Mouse (Mus musculus) left cerebral cortex, postnatal 10 days (tissue): ENCODE measurements around the gene Tagln2. TPM values are rescaled to one million over a fixed set of nuclear protein-coding genes. Genes with fewer than 3 reads are reported as not detected.

Source experiments
- DNase-seq, 2 experiments: peaks; one replicate each; pipeline ENCODE4 v3.0.0; 2021 to 2022; ENCODE audit warnings: low spot score in 2 of 2, mixed read lengths in 1 of 2; ENCODE audit errors: extremely low spot score in 1 of 2
- intact Hi-C: fragments of 180-260 bp; cut with DNase I; formaldehyde crosslinking; loops from one replicate; pipeline ENCODE4 v1.15.1; 2025
- total RNA-seq, 2 experiments: library from RNA; stranded (reverse); gene quantifications; 2 replicates each; pipeline ENCODE4 v1.2.3; 2021

Gene Tagln2
- total RNA-seq: 10 to 100 TPM; 17.0 to 18.6 TPM

DNA sequence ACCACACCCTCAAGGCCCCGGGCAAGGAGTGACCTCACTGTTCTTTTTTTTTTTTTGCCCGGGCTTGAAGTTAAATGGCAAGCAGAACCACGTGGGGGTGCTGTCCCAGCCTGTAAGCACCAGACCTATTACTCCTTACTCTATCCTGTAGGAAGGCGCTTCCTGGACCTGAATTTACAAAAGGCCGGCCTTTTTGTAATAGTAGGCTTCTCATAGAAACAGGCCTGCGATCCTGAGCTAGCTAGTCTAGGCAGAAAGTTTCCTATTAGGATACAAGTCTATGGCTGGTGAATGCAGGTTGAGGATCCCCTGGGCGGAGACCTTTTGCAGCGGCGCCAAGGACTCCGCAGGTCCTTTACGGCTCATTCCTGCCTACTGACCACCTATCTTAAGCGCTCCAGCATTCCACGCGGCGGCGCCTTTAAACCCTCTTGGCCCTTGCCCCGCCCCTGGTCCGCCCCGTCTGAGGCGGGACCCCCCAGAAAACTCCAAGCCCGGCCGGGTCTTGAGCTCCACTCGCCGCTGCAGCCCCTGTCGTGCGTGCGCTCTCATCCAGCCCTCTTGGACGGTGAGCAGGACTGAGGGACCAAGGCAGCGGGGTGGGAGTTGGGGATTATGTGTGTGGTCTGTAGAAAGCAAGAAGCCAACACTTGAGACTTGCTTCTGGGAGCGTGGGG lies at the start of gene Tagln2:
TSS of gene Tagln2 (plus strand) at position 283 of the 677 bp plus-strand sequence.
- DNase-seq: peak in 1 of 2 experiments; percentile 91
- intact Hi-C loops: no loop called here

DNA sequence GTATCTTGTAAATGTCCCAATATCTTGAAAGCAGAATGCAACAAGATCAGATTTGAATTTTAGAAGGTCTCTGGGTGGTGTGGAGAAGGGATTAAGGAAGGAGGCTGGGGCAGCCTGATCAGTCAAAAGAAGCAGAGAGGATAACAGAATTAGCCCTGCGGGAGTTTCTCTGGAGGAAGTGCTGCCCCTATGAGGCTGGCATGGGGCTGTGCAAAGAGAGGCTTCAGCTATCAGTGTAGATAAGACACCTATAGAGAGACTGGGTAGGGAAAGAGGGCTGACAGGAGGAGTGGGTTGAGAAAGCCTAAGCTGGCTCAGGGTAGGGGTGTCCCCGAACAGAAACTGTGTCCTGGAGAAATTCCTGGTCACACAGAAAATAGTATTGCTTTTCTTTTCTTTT lies 49.6 kb upstream of the Tagln2 start:
- intact Hi-C loops: no loop called here
- DNase-seq: no peak

DNA sequence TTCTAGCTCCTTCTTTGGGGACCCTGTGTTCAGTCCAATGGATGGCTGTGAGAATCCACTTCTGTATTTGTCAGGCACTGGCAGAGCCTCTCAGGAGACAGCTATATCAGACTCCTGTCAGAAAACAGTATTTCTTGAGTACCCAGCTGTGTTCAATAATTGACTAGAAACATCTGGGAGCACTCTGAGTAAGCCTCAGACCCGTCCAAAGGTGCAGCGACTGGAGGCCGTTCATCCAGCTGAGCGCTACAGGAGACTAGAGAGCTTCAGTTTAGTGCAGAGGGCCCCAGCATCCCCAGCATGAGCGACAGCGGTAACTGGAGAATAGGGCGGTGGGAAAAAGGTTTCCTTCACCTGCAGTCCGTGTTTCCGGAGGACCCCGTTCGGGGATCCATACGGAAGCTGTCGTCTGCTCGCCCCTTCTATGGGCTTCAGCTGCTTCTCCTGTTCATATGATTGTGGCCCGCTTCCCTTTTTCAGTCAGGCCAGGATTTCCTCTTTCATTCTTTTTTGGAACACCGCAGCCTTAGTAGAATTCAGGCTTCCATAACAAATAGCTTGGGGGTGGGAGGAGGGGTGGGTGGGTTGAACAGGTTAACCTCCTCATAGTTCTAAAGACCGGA lies 48.9 kb upstream of the Tagln2 start:
- intact Hi-C loops: no loop called here
- no peak for DNase-seq

DNA sequence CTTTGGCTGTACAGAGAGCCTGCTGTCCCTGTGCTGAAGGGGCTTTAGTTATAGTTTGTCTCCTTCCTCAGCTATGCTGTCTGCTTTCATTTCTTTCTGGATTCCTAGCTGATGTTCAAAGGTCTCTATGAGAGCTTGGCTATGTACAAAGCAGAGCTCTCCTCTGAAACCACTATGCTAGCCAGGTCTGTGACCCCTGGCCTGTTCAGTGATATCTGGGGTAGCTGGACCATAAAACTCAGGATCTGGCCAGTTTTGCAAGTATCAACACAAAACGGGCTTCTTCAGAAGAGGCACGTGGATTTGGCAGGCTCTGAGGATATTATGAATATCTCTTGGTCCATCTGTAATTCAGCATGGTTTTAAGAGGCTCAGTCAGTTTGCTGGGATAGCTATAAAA lies 46.9 kb upstream of the Tagln2 start:
- intact Hi-C loops: no loop called here
- no peak for DNase-seq

DNA sequence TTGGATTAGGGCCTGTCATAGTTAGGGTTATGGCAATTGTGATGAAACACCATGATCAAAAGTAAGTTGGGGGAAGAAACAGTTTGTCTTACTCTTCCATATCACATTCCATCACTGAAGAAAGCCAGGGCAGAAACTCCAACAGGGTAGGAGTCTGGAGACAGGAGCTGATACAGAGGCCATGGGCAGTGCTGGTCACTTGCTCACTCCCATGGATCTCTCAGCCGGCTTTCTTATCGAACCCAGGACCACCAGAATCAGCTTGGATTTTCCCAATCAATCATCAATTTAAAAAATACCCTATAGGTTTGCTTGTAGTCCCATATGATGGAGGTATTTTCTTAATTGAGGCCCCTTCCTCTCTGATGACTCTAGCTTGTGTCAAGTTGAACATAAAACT lies 46.0 kb upstream of the Tagln2 start:
- no peak for DNase-seq
- intact Hi-C loops: no loop called here

DNA sequence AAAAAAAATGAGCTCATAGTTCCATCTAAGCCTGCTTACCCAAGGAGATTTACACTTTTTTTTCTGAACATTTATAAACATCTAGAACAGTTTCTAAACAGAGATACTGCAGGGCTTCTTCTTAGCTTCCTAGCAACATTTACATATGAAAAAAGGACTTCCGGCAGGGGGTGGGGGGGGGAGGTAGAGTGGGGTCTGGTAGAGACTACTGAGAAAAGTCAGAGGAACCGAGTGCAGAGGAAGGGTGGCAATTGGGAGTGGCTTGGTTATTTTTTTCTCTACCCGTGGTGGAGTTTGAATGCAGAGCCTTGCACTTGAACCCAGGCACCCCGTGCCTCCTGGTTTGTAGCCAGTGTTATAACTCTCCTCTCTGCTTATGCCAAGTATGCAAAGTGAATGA lies 44.4 kb upstream of the Tagln2 start:
- intact Hi-C loops: no loop called here
- no peak for DNase-seq

DNA sequence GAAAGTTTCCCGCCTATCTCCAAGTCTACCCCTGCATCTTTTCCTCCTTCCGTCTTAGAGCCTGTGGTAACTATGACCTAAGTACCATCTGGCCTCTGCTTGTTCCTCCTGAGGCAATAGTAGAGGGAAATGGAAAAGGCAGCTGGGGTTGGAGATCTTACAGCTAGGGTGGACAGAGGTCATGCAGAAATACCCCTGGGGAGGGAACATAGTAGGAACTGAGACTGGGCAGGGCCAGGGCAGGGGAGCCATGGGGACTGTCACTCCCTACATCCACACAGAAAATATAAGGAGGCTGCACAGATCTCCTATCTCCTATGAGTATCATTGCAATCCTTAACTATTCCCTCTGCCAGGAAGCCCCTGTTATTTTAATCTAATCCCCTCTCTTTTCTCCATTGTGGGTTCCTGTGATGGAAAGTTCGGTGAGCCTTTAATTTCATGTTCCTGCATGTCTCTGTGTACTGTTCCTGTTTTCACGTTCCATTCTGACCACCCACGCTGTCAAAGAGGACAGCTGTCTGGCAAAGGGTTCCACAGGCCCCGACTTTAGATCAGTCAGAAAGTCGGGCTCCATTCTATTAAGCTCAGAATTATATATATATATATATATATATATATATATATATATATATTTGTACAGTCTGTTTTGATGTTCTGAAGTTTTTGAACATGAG lies 43.7 kb upstream of the Tagln2 start:
- DNase-seq: no peak
- intact Hi-C loops: no loop called here

DNA sequence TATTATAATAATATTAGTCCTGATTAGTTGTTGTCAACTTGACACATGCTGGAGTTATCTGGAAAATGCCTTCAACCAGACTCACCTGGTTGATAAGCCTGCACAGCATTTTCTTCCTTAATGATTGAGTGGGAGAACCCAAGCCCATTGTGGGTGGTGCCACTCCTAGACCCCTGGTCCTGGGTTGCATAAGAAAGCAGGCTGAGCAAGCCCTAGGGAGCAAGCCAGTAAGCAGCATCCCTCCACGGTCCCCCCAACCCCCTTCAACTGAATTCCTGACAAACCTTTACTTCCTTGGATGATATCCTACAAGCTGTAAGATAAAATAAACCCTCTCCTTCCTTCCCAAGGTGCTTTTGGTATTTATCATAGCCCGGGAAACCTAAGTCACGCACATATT lies 42.7 kb upstream of the Tagln2 start:
- intact Hi-C loops: no loop called here

DNA sequence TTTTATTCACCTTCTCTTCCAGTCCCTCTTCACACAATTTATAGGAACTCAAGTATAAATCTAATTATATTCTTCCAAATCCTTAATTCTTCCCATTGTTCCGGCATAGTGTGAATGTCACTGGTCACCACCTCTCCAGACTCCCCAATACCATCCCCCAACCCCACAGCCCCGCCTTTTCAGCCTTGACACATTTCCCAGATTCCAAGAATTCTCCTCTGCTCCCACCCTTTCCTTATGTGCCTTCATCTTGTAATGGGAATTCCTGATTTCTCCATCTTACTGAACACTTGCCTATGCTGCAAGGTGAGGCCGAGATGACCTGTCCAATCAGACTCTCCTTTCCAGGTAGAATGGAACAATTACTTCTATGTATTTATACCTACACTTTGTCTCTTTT lies 41.8 kb upstream of the Tagln2 start:
- intact Hi-C loops: no loop called here
- DNase-seq: no peak

More for the DNA sequence above, 42.7 kb upstream of the Tagln2 start:
- DNase-seq: no peak

DNA sequence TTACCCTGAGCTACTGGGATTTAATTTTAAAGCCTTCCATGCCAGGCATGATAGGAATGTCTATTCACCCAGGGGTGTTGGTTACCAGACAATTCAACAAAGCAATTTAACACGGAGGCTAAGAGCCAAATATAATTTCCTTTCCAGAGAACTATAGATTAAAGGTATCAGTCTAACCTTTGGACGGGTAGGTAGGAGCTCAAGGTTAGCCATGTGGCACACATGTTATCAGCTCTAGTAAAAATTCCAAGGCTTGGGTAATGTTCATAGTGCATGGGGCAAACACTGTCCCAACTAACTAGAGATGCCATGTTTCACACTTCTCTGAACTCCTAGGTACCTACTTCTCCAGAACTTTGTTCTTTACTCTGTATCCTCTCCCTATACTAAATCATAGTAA lies 38.2 kb upstream of the Tagln2 start:
- intact Hi-C loops: no loop called here
- DNase-seq: no peak

DNA sequence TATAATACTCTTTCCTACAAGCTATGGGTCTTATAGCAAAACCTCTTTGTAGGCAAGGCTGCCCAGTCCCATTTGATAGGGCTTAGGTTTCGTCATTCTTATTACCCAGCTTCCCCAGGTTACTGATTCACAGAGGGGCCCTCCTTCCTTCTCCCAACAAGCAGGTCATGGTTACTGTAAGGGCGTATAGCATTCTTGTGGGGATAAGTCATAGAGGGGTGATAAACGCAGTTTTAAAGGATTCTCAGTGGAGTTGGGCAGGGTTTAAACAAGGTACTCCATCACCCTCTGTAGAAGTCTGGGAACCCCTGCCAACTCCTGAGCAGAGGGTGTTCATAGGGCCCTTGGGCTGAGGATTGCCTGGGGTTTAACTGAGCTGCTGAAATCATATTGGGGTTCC lies 37.3 kb upstream of the Tagln2 start:
- intact Hi-C loops: no loop called here
- DNase-seq: no peak

DNA sequence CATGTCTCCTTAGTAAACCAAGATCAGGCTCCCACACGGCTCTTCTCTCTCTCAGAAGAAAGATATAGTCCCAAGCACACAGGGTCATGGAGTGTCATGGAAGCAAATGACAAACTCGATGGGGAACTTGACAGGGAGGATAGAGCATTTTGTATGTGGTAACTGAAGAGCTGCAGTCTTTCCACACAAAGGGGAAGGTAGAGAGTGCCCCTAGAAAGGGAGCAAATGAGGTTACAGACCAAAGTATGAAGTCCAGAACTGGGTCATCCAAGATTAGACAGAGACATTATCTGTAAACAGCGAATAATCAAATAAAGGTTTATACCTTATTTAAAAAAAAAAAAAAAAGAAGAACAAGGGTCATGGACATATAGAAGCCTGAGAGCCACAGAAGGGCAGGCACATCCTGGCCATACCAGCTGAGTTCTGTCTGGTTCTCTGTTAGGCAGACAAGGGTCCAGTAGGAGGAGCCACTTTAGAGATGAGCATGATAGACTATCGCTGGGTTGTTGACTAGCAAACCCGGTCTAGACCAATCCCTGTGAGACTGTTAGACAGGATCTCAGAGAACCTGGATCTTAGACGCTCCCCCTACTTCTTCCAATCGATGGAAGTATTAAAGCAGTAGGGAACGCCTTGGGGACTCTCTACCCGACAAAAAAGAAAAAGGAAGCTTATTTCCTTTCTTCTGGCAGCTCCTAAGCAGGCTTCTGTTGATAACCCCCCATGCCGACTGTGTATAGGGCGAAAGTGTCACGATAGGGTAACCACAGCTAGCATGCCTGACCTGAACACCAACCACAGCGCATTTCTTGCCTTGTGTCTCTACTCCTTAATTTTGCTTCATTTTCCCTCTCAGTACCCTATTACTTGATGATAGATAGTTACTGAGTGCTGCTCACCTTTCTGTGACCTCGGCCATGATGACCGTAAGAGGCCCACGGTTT lies 36.2 kb upstream of the Tagln2 start:
- intact Hi-C loops: no loop called here
- no peak for DNase-seq

DNA sequence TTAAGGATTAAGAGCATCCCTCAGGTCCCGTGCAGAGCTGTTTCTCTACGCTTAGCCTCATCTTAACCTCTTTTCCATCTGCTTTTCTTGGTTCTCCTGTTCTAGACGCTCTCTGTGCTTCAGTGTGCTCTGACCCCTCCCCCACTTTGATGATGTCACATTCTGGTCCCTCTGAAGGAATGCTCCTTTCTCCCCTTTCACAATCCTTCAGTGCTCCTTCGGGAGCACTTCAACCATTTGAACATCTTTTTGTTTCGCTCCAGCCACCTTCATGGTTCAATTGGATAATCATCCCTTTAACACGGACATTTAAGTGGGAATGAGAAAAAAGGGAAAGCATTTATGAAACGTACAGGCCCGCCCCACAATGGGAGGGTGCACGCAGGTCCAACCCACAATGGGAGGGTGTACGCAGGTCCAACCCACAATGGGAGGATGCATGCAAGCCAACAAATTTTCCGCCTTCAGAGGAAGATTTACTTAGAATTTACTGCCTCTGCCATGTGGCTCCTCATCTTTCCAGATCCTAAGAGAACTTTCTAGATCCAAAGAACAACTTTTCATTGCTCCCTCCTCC lies 31.5 kb upstream of the Tagln2 start:
- DNase-seq: no peak
- intact Hi-C loops: no loop called here

DNA sequence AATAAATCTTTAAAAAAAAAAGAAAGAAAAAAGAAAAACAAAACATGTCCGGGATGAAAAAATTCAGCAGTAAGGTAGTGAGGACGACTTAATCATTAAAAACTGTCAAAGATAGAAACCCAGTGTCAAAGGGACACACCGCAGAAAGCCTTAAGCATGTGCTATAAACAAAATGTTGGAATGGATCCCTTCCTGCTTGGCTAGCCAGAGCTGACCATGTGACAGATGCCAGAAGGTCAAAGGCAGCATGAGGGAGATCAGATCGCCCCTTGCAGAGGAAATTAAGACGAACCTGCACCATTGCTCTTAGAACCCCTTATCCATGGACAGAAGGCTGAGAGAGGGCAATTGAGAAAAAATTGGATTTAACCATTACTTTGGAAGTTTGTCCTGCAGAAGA lies 30.5 kb upstream of the Tagln2 start:
- intact Hi-C loops: no loop called here
- no peak for DNase-seq

DNA sequence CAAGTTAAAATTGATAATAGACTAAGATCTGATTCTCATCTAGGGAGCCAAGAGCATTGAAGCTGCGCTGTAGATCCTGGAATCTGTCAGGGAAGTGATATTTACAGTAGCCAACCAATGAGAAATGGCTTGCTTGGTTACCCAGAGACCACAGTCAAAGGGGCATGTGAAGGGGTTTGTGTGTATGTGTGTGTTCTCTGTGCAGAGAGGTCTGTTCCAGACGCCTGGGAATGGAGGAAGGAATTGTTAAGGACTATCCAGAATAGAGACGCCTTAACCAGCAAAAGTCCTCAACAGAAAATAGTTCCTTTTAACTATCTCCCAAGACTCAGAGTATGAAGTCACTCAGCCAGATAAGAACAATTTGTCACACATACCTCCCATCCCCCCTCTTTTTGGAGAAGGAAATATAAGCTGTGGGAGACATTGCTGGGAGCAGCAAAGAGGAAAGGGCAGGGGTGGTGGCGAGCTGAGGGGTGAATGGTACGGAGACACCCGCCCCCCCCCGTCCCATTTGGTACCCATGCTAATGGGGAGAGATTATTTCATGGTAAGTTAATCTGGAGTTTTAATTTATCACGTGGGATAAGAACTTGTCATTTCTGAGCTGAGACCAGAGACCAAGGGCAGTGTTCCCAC lies 29.9 kb upstream of the Tagln2 start:
- DNase-seq: no peak
- intact Hi-C loops: no loop called here

DNA sequence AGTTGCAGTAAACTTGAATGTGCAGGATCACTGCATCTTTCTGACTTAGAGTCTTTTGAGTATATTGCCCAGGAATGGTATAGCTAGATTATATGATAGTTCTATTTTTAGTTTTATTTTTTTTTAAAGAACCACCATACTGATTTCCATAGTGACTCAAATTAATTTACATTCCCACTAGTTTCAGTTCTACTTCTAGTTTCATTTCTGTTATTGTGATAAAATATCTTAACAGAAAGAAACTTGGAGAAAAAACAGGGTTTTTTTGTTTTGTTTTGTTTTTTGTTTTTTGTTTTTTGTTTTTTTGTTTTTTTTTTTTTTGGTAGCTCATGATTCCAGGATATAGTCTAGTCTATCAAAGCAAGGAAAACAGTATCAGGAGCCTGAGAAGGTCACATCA lies 26.9 kb upstream of the Tagln2 start:
- DNase-seq: no peak
- intact Hi-C loops: no loop called here

DNA sequence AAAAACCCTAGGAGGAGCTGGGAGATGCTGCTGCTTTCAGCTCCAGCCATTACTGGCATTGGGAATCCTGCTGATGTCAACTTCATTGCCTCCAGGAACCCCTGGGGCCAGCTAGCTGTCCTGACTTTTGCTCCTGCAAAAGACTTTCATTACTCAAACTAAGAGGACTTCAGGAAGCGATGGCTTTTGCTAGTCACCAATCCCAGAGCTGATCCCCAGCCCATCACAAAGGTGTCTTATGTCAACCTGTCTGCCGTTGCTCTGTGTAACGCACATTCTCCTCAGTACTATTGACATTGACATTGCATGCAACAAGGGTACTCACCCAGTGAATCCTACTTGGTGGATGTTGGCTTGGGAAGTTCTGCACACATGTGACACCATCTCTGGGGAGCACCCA lies 25.7 kb upstream of the Tagln2 start:
- intact Hi-C loops: no loop called here
- DNase-seq: no peak

DNA sequence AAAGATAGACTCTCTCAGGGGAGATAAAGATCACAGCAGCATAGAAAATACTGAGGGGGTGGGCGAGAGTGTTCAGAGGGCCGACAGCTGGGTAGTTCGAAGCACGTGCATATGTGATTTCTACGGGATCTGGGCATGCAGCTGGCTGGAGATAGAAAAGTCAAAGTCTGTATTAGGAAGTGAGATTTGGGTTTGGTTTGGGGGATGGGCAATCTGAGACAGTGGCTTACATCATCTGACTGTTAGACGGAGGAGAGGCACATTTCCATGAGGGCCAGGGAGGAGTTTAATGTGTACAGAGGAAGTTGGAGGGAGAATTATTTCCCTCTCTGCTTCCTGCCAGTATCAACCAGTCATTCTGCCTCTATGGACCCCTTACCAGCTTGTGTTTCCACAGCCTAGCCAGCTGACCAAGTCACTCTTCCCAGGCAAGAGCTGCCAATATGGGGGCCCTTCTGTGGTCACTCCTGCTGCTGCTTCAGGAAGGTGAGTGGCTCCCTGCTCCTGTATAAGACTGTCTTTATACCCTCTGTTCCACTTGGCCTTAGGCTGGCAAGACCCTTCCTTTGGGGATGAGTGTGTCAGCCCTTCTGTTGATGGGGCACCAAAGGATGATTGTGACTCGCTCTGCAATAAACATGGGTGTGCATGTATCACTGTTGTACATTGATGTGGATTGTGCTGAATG lies 24.6 kb upstream of the Tagln2 start, which contains the start of gene Slamf9:
TSS of gene Slamf9 (plus strand) at position 305 of the 688 bp plus-strand sequence.
- intact Hi-C loops: no loop called here

More for the DNA sequence above, 24.6 kb upstream of the Tagln2 start, which contains the start of gene Slamf9:
- DNase-seq: no peak
